Comparison of ENCODE assay signal across 27 mouse cellular contexts in genomic region chr11:98693746-98694145, GRCm38 (mm10). TPM values are rescaled to one million over a fixed set of nuclear protein-coding genes. Genes with fewer than 3 reads are reported as not detected.
"Had no signal": no experiment of that assay in that cellular context is flagged by ENCODE, and none has a peak within 500 bp of the region (broad histone marks: within the 10 kb centered on the region; RNA-seq: fewer than 3 reads in every experiment).

No protein-coding gene starts in this region.

- H3K4me2 ChIP-seq: limb, embryonic 13.5 days; liver, embryonic 12.5 days; liver, embryonic 15.5 days; lung, embryonic 15.5 days; midbrain, embryonic 13.5 days; neural tube, embryonic 13.5 days; stomach, embryonic 15.5 days had no signal

- H3K9me3 ChIP-seq: limb, embryonic 10.5 days; limb, embryonic 13.5 days; liver, embryonic 12.5 days; liver, embryonic 15.5 days; lung, embryonic 15.5 days; megakaryocyte, embryonic 14.5 days; midbrain, embryonic 10.5 days; midbrain, embryonic 13.5 days; neural tube, embryonic 13.5 days; stomach, embryonic 15.5 days had no signal

- DNase-seq: kidney, postnatal 14 days; layer of hippocampus, adult 9-11 months; liver; lung, adult 18-20 months; lung, postnatal 10 days; lung, postnatal 36 days; right cerebral cortex, postnatal 25 days; spleen, adult 18-20 months had no signal

- H3K9ac ChIP-seq: limb, embryonic 13.5 days; liver, embryonic 12.5 days; liver, embryonic 15.5 days; lung, embryonic 15.5 days; midbrain, embryonic 13.5 days; neural tube, embryonic 13.5 days; stomach, embryonic 15.5 days had no signal

- H3K27me3 ChIP-seq: limb, embryonic 13.5 days; liver, embryonic 12.5 days; liver, embryonic 15.5 days; lung, embryonic 15.5 days; megakaryocyte, embryonic 14.5 days; midbrain, embryonic 13.5 days; neural tube, embryonic 13.5 days; stomach, embryonic 15.5 days had no signal

- H3K27ac ChIP-seq: limb, embryonic 10.5 days; limb, embryonic 13.5 days; liver, embryonic 12.5 days; liver, embryonic 15.5 days; lung, embryonic 15.5 days; midbrain, embryonic 10.5 days; midbrain, embryonic 13.5 days; neural tube, embryonic 13.5 days; stomach, embryonic 15.5 days had no signal

- ATAC-seq: liver, embryonic 12.5 days; midbrain, embryonic 13.5 days; midbrain, embryonic 16.5 days had no signal

- H3K4me3 ChIP-seq: limb, embryonic 10.5 days; limb, embryonic 13.5 days; liver, embryonic 12.5 days; liver, embryonic 15.5 days; lung, embryonic 15.5 days; megakaryocyte, embryonic 14.5 days; midbrain, embryonic 13.5 days; myocyte; neural tube, embryonic 13.5 days; stomach, embryonic 15.5 days had no signal

- H3K4me1 ChIP-seq: limb, embryonic 10.5 days; limb, embryonic 13.5 days; liver, embryonic 12.5 days; liver, embryonic 15.5 days; lung, embryonic 15.5 days; megakaryocyte, embryonic 14.5 days; midbrain, embryonic 10.5 days; midbrain, embryonic 13.5 days; neural tube, embryonic 13.5 days; stomach, embryonic 15.5 days had no signal

RNA-seq across cellular contexts. Expression of gene Csf3, which starts 7.3 kb away (rescaled TPM):
- total RNA-seq: layer of hippocampus, adult 18-20 months; layer of hippocampus, postnatal 25 days; left cerebral cortex, adult 18-20 months; left cerebral cortex, postnatal 25 days; monocyte, adult 5-6 weeks; neutrophil, adult 5-6 weeks had no signal
- polyA plus RNA-seq: limb, embryonic 10.5 days; limb, embryonic 13.5 days; liver, embryonic 12.5 days; liver, embryonic 15.5 days; lung, embryonic 15.5 days; midbrain, embryonic 10.5 days; midbrain, embryonic 13.5 days; midbrain, embryonic 16.5 days; myocyte; neural tube, embryonic 13.5 days; stomach, embryonic 15.5 days had no signal

RNA-seq across cellular contexts. Expression of gene Gsdma, which starts 29.6 kb away (rescaled TPM):
- total RNA-seq: layer of hippocampus, adult 18-20 months; layer of hippocampus, postnatal 25 days; left cerebral cortex, postnatal 25 days; monocyte, adult 5-6 weeks; neutrophil, adult 5-6 weeks had no signal
- polyA plus RNA-seq: kidney, embryonic 16.5 days; liver, embryonic 12.5 days; liver, embryonic 15.5 days; midbrain, embryonic 10.5 days; midbrain, embryonic 13.5 days; midbrain, embryonic 16.5 days; neural tube, embryonic 13.5 days had no signal
